Mouse (Mus musculus): ENCODE results near the gene Rpl36-ps4.
A peak's percentile ranks its signal among the peaks of the same experiment; 100 is the strongest.
"Not testable (repeated sequence)": the region's sequence is repeated elsewhere in the genome, so short reads cannot be mapped to it uniquely, and the experiment has no call there.

Gene Rpl36-ps4

GRCm38 (mm10) chr17:87936156-87936555 lies 15.4 kb downstream of the Rpl36-ps4 start:
- no peak for DNase-seq (ENCODE audit: low spot score)

- DNase-seq (ENCODE audit: low spot score): peak; percentile 90
Observed at GRCm38 (mm10) chr17:87948965-87949584, 28.3 kb downstream of the Rpl36-ps4 start.

GRCm38 (mm10) chr17:87954618-87955124 lies 33.9 kb downstream of the Rpl36-ps4 start:
- not testable (repeated sequence) for DNase-seq (ENCODE audit: low spot score)

- DNase-seq (ENCODE audit: low spot score): no peak
Observed at GRCm38 (mm10) chr17:87957096-87957840, 36.5 kb downstream of the Rpl36-ps4 start.

GRCm38 (mm10) chr17:87958283-87958682 lies 37.5 kb downstream of the Rpl36-ps4 start:
- peak; percentile 67 for DNase-seq (ENCODE audit: low spot score)

- DNase-seq (ENCODE audit: low spot score): not testable (repeated sequence)
Observed at GRCm38 (mm10) chr17:87959406-87959805, 38.6 kb downstream of the Rpl36-ps4 start.

GRCm38 (mm10) chr17:87959931-87960330 lies 39.2 kb downstream of the Rpl36-ps4 start:
- not testable (repeated sequence) for DNase-seq (ENCODE audit: low spot score)

- DNase-seq (ENCODE audit: low spot score): no peak
Observed at GRCm38 (mm10) chr17:87963081-87964075, 42.6 kb downstream of the Rpl36-ps4 start.

- not testable (repeated sequence) for DNase-seq (ENCODE audit: low spot score)
Observed at GRCm38 (mm10) chr17:87968483-87968926, 47.7 kb downstream of the Rpl36-ps4 start.
